Mouse (Mus musculus) intestine, postnatal 0 days (tissue): ENCODE measurements at regions not wholly inside any gene's neighbourhood (a gene's known extent, or its start where the extent isn't known, plus 50 kb on each side); places are given as distances from the start of the nearest gene placed in this dataset.

Experiments
- ATAC-seq: fragments of 200-750 bp; cut with Nextera tagmentation; 2 replicates; pipeline ENCODE4 v1.8.0; 2017; ENCODE audit warnings: mild to moderate bottlenecking, moderate TSS enrichment, moderate library complexity
- H3K27ac ChIP-seq: fragments of 300-500 bp; sonication (generic); 2 replicates; pipeline ENCODE4 v1.5.1; 2014; ENCODE audit warnings: mild to moderate bottlenecking, low read depth, low read length, moderate library complexity
- H3K27me3 ChIP-seq: fragments of 300-500 bp; sonication (generic); replicated peaks from 2 replicates; pipeline ENCODE4 v1.6.1; 2014; ENCODE audit warnings: low read length, mixed read lengths; ENCODE audit not compliant: control insufficient read depth, insufficient read depth
- H3K36me3 ChIP-seq: fragments of 300-500 bp; sonication (generic); 2 replicates; pipeline ENCODE4 v1.6.1; 2014; ENCODE audit warnings: mild to moderate bottlenecking, moderate library complexity; ENCODE audit not compliant: control insufficient read depth, insufficient read depth
- H3K4me1 ChIP-seq: fragments of 300-500 bp; sonication (generic); replicated peaks from 2 replicates; pipeline ENCODE4 v1.6.1; 2014; ENCODE audit warnings: antibody characterized with exemption, low read length, mixed read lengths; ENCODE audit not compliant: control insufficient read depth, insufficient read depth
- H3K4me2 ChIP-seq: fragments of 300-500 bp; sonication (generic); replicated peaks from 2 replicates; pipeline ENCODE4 v1.6.1; 2014; ENCODE audit warnings: low read depth, mild to moderate bottlenecking, moderate library complexity
- H3K4me3 ChIP-seq: fragments of 300-500 bp; sonication (generic); 2 replicates; pipeline ENCODE4 v1.5.1; 2014; ENCODE audit warnings: low read depth, low read length
- H3K9ac ChIP-seq: fragments of 300-500 bp; sonication (generic); 2 replicates; pipeline ENCODE4 v1.6.1; 2014; ENCODE audit warnings: mild to moderate bottlenecking, low read depth, low read length
- H3K9me3 ChIP-seq: fragments of 300-500 bp; sonication (generic); 2 replicates; pipeline ENCODE4 v1.6.1; 2016; ENCODE audit warnings: mixed run types; ENCODE audit not compliant: control insufficient read depth
- CTCF ChIP-seq: sonication (generic); IDR thresholded peaks from 2 replicates; pipeline ENCODE4 v1.5.1; 2016; ENCODE audit warnings: low read depth, mild to moderate bottlenecking, control low read depth, antibody characterized with exemption, moderate library complexity
- WGBS: fragments of 180-500 bp; shearing (Covaris S2); extraction: QIAGEN DNeasy Blood & Tissue Kit; methylation state at CpG from one replicate; pipeline ENCODE4 v1.1.7; 2014; 5-methylcytosine and 5-hydroxymethylcytosine counted together

DNA sequence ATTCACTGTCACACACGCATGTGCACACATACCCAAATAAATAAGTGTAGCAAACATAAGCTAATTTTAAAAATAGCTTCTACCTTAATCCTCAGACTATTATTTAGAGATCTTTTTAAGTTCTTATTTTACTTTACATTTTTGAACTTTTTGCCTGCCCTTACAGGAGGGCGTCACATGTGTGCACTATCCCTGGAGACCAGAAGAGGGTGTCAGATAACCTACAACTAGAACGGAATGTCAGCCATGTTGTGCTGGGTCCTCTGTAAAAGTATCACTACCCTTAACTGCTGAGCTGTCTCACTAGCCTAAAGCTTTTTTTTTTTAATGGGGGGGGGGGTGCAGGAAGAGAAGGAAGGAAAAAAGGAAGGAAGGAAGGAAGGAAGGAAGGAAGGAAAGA is 271.7 kb downstream of the Gxylt1 start:
- Histone ChIP-seq H3K27me3 (no peaks in the 10 kb centered on the region), H3K36me3 (no peaks in the 10 kb centered on the region), H3K9ac (no peak overlapping the region), H3K27ac (no peak overlapping the region), H3K4me1 (no peaks in the 10 kb centered on the region), H3K4me2 (no peak overlapping the region), H3K4me3 (no peak overlapping the region), H3K9me3 (no peaks in the 10 kb centered on the region)
- ATAC-seq, result no peak
- TF ChIP-seq CTCF, result peak; percentile 19; the same call in 1 of the 2 replicates
- WGBS, result 79% methylated on average over 3 of the region's 3 CpGs

DNA sequence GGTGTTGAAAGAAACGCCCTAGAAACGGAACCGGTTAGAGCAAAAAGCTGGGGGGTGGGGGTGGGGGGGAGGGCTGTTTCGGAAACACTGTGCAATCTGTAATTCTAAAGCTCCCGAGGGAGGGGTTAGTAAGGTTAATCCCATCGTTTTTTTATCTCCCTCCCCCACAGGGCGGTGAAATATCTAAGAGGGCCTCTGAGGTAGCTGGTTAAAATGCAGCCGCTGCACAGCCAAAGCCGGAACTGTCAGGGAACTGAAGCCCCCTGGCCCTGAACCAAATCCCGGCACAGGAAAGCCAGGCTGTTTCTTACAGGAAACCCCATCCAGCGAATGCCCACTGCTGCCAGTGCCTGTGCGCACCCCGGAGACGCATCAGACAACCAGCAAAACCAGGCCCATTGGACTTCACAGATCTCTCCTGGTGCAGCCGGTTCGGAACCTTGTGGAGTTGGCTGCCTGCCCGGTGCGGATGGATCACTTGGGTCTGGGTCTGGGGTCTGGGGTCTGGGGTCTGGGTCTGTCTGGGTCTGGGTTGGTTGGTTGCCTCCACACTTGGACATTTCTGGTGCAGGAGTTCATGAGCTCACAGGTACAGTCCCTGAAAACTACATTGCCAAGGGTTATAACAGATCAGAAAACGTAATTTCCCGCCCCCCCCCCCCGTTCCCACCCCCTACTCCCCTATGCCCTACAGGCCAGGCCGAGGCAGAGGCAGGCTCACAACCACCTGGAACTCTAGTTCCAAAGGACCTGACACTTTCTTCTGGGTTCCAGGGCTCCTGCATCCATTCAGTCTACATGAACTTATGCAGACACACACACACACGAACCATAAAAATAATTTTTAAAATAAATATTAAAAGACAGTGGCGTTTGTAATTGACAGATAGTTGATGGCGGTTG is 272.7 kb downstream of the Gxylt1 start:
- peak overlapping the region; percentile 44 for H3K4me2 ChIP-seq
- no peak overlapping the region for H3K9ac ChIP-seq
- peak overlapping the region; percentile 2; the same call in 1 of the 2 replicates for H3K4me3 ChIP-seq
- H3K36me3 ChIP-seq, result no peaks in the 10 kb centered on the region
- no peaks in the 10 kb centered on the region for H3K9me3 ChIP-seq
- no peak for TF ChIP-seq CTCF
- 29% methylated on average over 25 of the region's 25 CpGs for WGBS
- no peaks in the 10 kb centered on the region for H3K27me3 ChIP-seq
- no peaks in the 10 kb centered on the region for H3K4me1 ChIP-seq
- no peak overlapping the region for H3K27ac ChIP-seq
- ATAC-seq, result no peak

DNA sequence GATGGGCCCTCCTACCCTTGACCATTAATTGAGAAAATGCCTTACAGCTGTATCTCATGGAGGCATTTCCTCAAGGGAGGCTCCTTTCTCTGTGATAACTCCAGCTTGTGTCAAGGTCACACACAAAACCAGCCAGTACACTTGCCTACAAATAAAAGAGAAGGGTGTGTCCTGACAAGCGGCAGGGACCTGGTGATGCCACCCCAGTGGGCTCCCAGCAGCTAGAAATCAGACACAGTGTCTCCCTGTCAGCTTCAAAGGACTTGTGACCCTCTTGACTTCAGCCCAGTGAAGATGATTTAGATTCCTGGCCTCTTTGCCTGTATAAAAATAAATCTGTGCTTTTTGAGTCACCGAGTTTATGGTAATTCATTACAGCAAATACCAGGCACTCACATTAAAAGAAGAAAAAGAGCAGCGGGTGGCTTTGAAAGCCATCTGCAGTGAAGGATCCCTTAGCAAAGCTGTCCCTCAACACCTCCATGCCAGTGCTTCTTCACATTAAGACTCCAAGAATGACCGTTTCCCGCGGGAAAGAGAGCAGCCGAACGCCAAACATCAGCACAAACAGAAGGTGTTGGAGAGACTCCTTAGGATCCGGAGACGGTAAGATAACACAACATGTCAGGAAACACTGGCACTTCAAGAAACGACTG is 273.5 kb downstream of the Gxylt1 start:
- Histone ChIP-seq H3K4me3 (no peak overlapping the region), H3K4me2 (peak overlapping the region; percentile 44), H3K27ac (no peak overlapping the region), H3K27me3 (no peaks in the 10 kb centered on the region), H3K9ac (no peak overlapping the region), H3K36me3 (no peaks in the 10 kb centered on the region), H3K9me3 (no peaks in the 10 kb centered on the region), H3K4me1 (no peaks in the 10 kb centered on the region)
- no peak for ATAC-seq
- WGBS, result 6% methylated on average over 11 of the region's 11 CpGs
- TF ChIP-seq CTCF, result no peak

DNA sequence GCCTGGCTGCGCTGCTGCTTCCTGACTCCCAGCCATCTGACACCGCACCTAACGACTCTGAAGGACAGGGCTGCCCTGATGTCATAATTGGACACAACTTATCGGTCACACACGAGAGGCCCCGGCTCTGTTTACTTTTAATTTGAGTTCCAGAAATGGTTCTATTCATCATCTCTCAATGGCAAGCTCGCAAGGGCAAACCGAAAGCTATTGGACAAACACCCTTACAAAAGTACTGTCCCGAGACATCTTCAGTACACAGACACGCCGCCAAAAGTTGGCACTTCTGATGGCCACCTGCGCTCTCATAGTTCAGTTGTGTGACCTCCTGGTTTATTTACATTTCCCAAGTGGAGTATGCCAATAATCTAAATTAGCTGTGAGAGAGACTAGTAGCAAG is 274.9 kb downstream of the Gxylt1 start:
- Histone ChIP-seq H3K36me3 (no peaks in the 10 kb centered on the region), H3K4me1 (no peaks in the 10 kb centered on the region), H3K9me3 (no peaks in the 10 kb centered on the region), H3K27ac (no peak overlapping the region), H3K27me3 (no peaks in the 10 kb centered on the region), H3K9ac (no peak overlapping the region), H3K4me3 (no peak overlapping the region), H3K4me2 (no peak overlapping the region)
- 39% methylated on average over 12 of the region's 12 CpGs for WGBS
- no peak for TF ChIP-seq CTCF
- no peak for ATAC-seq

DNA sequence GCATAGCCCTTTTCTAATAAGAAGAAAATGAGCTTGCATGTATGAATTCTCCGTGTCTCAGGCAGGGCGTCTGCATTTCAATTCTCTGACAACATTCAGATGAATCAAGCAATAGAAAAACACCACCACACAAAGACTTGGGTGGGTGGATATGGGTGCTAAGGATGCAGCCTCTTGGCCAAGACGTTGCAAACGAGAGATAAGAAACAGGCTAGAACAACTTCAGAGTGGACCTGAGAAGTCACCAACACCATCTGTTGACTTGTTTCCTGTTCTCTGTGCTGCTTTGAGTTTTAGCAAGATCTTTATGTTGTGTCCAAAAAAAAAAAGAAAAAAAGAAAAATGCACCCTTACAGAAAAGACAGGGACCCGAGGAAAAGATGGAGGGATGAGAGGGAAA is 277.0 kb downstream of the Gxylt1 start:
- H3K4me3 ChIP-seq, result no peak overlapping the region
- H3K27ac ChIP-seq, result no peak overlapping the region
- no peak overlapping the region for H3K9ac ChIP-seq
- TF ChIP-seq CTCF, result no peak
- 75% methylated on average over 5 of the region's 5 CpGs for WGBS
- no peaks in the 10 kb centered on the region for H3K4me1 ChIP-seq
- no peaks in the 10 kb centered on the region for H3K9me3 ChIP-seq
- no peak for ATAC-seq
- H3K36me3 ChIP-seq, result no peaks in the 10 kb centered on the region
- H3K4me2 ChIP-seq, result no peak overlapping the region
- H3K27me3 ChIP-seq, result no peaks in the 10 kb centered on the region

DNA sequence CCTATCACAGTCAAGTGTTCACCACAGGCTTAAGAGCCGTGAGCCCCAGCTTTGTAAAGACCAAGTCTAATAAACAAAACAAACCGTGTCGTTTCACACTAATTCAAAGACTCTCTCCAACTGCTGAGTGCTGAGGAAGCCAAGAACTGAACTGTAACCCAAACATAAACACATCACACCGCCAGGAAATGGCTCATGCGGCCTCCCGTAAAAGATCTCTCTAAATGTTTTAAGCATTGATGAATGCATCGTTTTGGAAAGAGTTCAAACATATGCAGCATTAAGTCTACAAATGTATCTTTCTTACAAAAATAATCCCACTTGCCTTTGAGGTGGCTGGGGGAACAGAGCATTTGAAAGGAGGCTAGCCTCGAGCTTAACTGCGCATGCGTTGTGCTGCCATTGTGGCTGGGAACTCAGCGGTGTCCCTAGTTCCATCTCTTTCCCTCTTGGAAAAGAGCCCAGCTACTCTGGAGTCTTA is 280.7 kb downstream of the Gxylt1 start:
- ATAC-seq, result no peak
- Histone ChIP-seq H3K27me3 (no peaks in the 10 kb centered on the region), H3K4me3 (no peak overlapping the region), H3K36me3 (no peaks in the 10 kb centered on the region), H3K27ac (no peak overlapping the region), H3K9ac (no peak overlapping the region), H3K4me1 (no peaks in the 10 kb centered on the region), H3K9me3 (no peaks in the 10 kb centered on the region), H3K4me2 (no peak overlapping the region)
- no peak for TF ChIP-seq CTCF
- 57% methylated on average over 11 of the region's 11 CpGs for WGBS
